Mouse (Mus musculus): ENCODE results near the gene Smpd2. TPM values are rescaled to one million over a fixed set of nuclear protein-coding genes. Genes with fewer than 3 reads are reported as not detected.

The Smpd2 gene
- polyA plus RNA-seq, 1 experiment = 121 TPM

GRCm38 (mm10) chr10:41525696-41526095, 35.5 kb upstream of the Smpd2 start:
- Histone ChIP-seq H3K4me1 (ENCODE audit: control insufficient read depth, insufficient read depth, insufficient read length, low read length) (peaks cover 8% of the 10 kb centered on the region; the same call in 1 of the 2 replicates), H3K27ac (ENCODE audit: insufficient read depth, low read depth, low read length) (no peak overlapping the region), H3K36me3 (ENCODE audit: control insufficient read depth, insufficient read depth, low read length) (peaks cover 42% of the 10 kb centered on the region), H3K27me3 (ENCODE audit: control insufficient read depth, insufficient read depth, low read length) (no peaks in the 10 kb centered on the region), H3K4me3 (ENCODE audit: low read depth, low read length) (no peak overlapping the region)
- WGBS = 69% methylated on average over 1 of the region's 1 CpGs
- no peak for TF ChIP-seq CTCF (IDR thresholded peaks at IDR 0.05; ENCODE audit: extremely low read depth, insufficient read length, insufficient replicate concordance, low read depth, low read length)
- TF ChIP-seq POLR2A (IDR thresholded peaks at IDR 0.05; ENCODE audit: low read depth, low read length) = no peak

- Histone ChIP-seq H3K27me3 (ENCODE audit: control insufficient read depth, insufficient read depth, low read length) (no peaks in the 10 kb centered on the region), H3K4me1 (ENCODE audit: control insufficient read depth, insufficient read depth, insufficient read length, low read length) (peaks cover 8% of the 10 kb centered on the region; the same call in 1 of the 2 replicates), H3K27ac (ENCODE audit: insufficient read depth, low read depth, low read length) (0 out of 2 replicates have a peak overlapping the region, but pooled peaks have one; percentile 6), H3K36me3 (ENCODE audit: control insufficient read depth, insufficient read depth, low read length) (peaks cover 25% of the 10 kb centered on the region), H3K4me3 (ENCODE audit: low read depth, low read length) (no peak overlapping the region)
- TF ChIP-seq CTCF (IDR thresholded peaks at IDR 0.05; ENCODE audit: extremely low read depth, insufficient read length, insufficient replicate concordance, low read depth, low read length) (no peak), POLR2A (IDR thresholded peaks at IDR 0.05; ENCODE audit: low read depth, low read length) (no peak)
- WGBS = 57% methylated on average over 3 of the region's 3 CpGs
Observed at GRCm38 (mm10) chr10:41523386-41523785, 33.2 kb upstream of the Smpd2 start.

GRCm38 (mm10) chr10:41520410-41520673, 30.2 kb upstream of the Smpd2 start:
- no peaks in the 10 kb centered on the region for H3K27me3 ChIP-seq (ENCODE audit: control insufficient read depth, insufficient read depth, low read length)
- 0 out of 2 replicates have a peak overlapping the region, but pooled peaks have one; percentile 89 for H3K27ac ChIP-seq (ENCODE audit: insufficient read depth, low read depth, low read length)
- TF ChIP-seq CTCF (IDR thresholded peaks at IDR 0.05; ENCODE audit: extremely low read depth, insufficient read length, insufficient replicate concordance, low read depth, low read length) (no peak), POLR2A (IDR thresholded peaks at IDR 0.05; ENCODE audit: low read depth, low read length) (no peak)
- H3K4me1 ChIP-seq (ENCODE audit: control insufficient read depth, insufficient read depth, insufficient read length, low read length) = peaks cover 8% of the 10 kb centered on the region; the same call in 1 of the 2 replicates
- peak overlapping the region; percentile 81; the same call in 1 of the 2 replicates for H3K4me3 ChIP-seq (ENCODE audit: low read depth, low read length)
- 1% methylated on average over 5 of the region's 5 CpGs for WGBS
- peaks cover 6% of the 10 kb centered on the region for H3K36me3 ChIP-seq (ENCODE audit: control insufficient read depth, insufficient read depth, low read length)

- Histone ChIP-seq H3K36me3 (ENCODE audit: control insufficient read depth, insufficient read depth, low read length) (peaks cover 5% of the 10 kb centered on the region), H3K27me3 (ENCODE audit: control insufficient read depth, insufficient read depth, low read length) (no peaks in the 10 kb centered on the region), H3K27ac (ENCODE audit: insufficient read depth, low read depth, low read length) (peak overlapping the region; percentile 89), H3K4me3 (ENCODE audit: low read depth, low read length) (peak overlapping the region; percentile 81), H3K4me1 (ENCODE audit: control insufficient read depth, insufficient read depth, insufficient read length, low read length) (peaks cover 8% of the 10 kb centered on the region; the same call in 1 of the 2 replicates)
- TF ChIP-seq CTCF (IDR thresholded peaks at IDR 0.05; ENCODE audit: extremely low read depth, insufficient read length, insufficient replicate concordance, low read depth, low read length) = no peak
- TF ChIP-seq POLR2A (IDR thresholded peaks at IDR 0.05; ENCODE audit: low read depth, low read length) = no peak; the same call in 1 of the 2 replicates
- WGBS = under 1% methylated on average over 65 of the region's 65 CpGs
Observed at GRCm38 (mm10) chr10:41519640-41520409, 29.7 kb upstream of the Smpd2 start.

- H3K4me3 ChIP-seq (ENCODE audit: low read depth, low read length) = peak within 1 kb of the TSS; percentile 81
- H3K4me1 ChIP-seq (ENCODE audit: control insufficient read depth, insufficient read depth, insufficient read length, low read length) = peaks cover 6% of the 10 kb centered on the region; the same call in 1 of the 2 replicates
- H3K36me3 ChIP-seq (ENCODE audit: control insufficient read depth, insufficient read depth, low read length) = 0 out of 2 replicates have a peak, but pooled peaks cover 1% of the 10 kb centered on the region
- 1% methylated on average over 65 of the region's 69 CpGs for WGBS
- H3K27me3 ChIP-seq (ENCODE audit: control insufficient read depth, insufficient read depth, low read length) = no peaks in the 10 kb centered on the region
- TF ChIP-seq POLR2A (IDR thresholded peaks at IDR 0.05; ENCODE audit: low read depth, low read length) (peak; percentile 99), CTCF (IDR thresholded peaks at IDR 0.05; ENCODE audit: extremely low read depth, insufficient read length, insufficient replicate concordance, low read depth, low read length) (no peak)
- H3K27ac ChIP-seq (ENCODE audit: insufficient read depth, low read depth, low read length) = peak within 1 kb of the TSS; percentile 89
Observed at GRCm38 (mm10) chr10:41518981-41519618, 28.9 kb upstream of the Smpd2 start, which contains the start of gene Cd164. TSS of gene Cd164 (plus strand) at chr10:41519414.

- peaks cover 6% of the 10 kb centered on the region; the same call in 1 of the 2 replicates for H3K4me1 ChIP-seq (ENCODE audit: control insufficient read depth, insufficient read depth, insufficient read length, low read length)
- no peaks in the 10 kb centered on the region for H3K27me3 ChIP-seq (ENCODE audit: control insufficient read depth, insufficient read depth, low read length)
- H3K27ac ChIP-seq (ENCODE audit: insufficient read depth, low read depth, low read length) = peak overlapping the region; percentile 82
- H3K36me3 ChIP-seq (ENCODE audit: control insufficient read depth, insufficient read depth, low read length) = 0 out of 2 replicates have a peak, but pooled peaks cover 1% of the 10 kb centered on the region
- H3K4me3 ChIP-seq (ENCODE audit: low read depth, low read length) = peak overlapping the region; percentile 81
- 0% methylated on average over 23 of the region's 23 CpGs for WGBS
- TF ChIP-seq CTCF (IDR thresholded peaks at IDR 0.05; ENCODE audit: extremely low read depth, insufficient read length, insufficient replicate concordance, low read depth, low read length) (peak; percentile 79; the same call in 1 of the 2 replicates), POLR2A (IDR thresholded peaks at IDR 0.05; ENCODE audit: low read depth, low read length) (no peak)
Observed at GRCm38 (mm10) chr10:41518508-41518980, 28.4 kb upstream of the Smpd2 start.

GRCm38 (mm10) chr10:41514921-41515320, 24.8 kb upstream of the Smpd2 start:
- no peaks in the 10 kb centered on the region for H3K4me1 ChIP-seq (ENCODE audit: control insufficient read depth, insufficient read depth, insufficient read length, low read length)
- TF ChIP-seq POLR2A (IDR thresholded peaks at IDR 0.05; ENCODE audit: low read depth, low read length) (no peak), CTCF (IDR thresholded peaks at IDR 0.05; ENCODE audit: extremely low read depth, insufficient read length, insufficient replicate concordance, low read depth, low read length) (no peak)
- H3K27ac ChIP-seq (ENCODE audit: insufficient read depth, low read depth, low read length) = no peak overlapping the region
- H3K36me3 ChIP-seq (ENCODE audit: control insufficient read depth, insufficient read depth, low read length) = no peaks in the 10 kb centered on the region
- no peak overlapping the region for H3K4me3 ChIP-seq (ENCODE audit: low read depth, low read length)
- H3K27me3 ChIP-seq (ENCODE audit: control insufficient read depth, insufficient read depth, low read length) = no peaks in the 10 kb centered on the region
